Mouse (Mus musculus): Measurements from ENCODE around the gene Lmf1. TPM values are rescaled to one million over a fixed set of nuclear protein-coding genes. Genes with fewer than 3 reads are reported as not detected.

Lmf1 gene
- total RNA-seq, 2 experiments from 2014 or later = 10.7 to 34.0 TPM

DNA sequence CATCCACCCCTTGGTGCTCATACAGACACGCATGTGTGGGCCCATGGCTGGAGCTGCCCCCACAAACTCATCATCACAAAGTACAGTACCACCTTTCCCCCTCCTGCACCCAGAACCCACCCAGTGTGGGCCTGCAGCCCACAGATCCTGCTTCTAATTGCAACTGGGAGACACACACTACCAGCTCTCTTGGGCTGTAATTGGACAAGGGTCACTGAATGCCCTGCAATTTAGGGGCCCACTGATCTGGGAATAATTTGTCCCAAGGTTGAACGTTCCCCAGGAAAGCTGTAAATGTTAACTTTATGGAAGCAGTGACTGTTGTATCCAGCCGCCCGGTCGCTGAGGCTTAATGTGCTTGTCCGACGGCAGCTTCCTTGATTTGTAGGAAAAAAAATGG, 59.1 kb downstream of the Lmf1 start:
- ATAC-seq (replicated peaks; ENCODE audit: poor library complexity, severe bottlenecking) = no peak

DNA sequence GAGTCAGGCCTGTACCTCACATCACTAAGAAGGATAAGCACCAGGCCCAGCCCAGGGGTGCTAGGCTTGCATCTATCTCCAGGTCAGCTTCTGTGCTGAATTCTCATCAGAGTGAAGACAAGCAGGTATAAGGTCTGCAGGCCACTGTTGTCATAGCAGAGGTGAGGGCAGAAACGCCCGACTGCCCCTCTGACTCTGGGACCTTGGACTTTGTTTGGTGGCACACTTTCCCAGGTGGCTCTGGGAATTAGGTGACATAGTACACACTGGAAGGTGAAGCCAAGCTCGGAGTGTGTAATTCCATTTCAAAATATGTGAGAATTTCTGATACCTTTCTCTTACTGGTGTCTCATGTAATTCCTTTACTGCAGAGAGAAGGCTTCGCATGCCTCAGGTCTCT, 59.6 kb downstream of the Lmf1 start:
- no peak for ATAC-seq (replicated peaks; ENCODE audit: poor library complexity, severe bottlenecking)

GRCm38 (mm10) chr17:25640956-25641355, 62.1 kb downstream of the Lmf1 start:
- ATAC-seq (replicated peaks; ENCODE audit: poor library complexity, severe bottlenecking) = no peak

DNA sequence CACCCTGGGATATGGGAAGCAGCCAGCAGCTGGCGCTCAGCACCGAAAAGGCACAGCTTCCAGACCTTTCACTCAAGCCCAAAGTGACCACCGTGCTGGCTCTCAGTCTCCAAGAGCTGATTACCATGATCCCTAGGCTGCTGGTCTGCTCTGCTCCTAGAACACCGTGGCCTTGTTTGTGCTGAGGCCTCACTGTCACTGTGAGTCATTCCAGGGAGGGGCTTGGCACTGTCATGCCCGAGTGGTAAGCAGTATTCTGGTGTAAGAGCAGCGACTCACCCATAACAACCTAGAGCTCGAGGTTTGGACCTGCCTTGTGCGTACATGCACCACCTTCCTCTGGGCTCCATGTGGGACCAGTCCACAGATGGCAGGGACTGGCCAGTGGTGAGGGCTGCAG, 63.1 kb downstream of the Lmf1 start:
- no peak for ATAC-seq (replicated peaks; ENCODE audit: poor library complexity, severe bottlenecking)

- no peak for ATAC-seq (replicated peaks; ENCODE audit: poor library complexity, severe bottlenecking)
Measured at GRCm38 (mm10) chr17:25643517-25644294, 64.8 kb downstream of the Lmf1 start.

GRCm38 (mm10) chr17:25644761-25645160, 65.9 kb downstream of the Lmf1 start:
- ATAC-seq (replicated peaks; ENCODE audit: poor library complexity, severe bottlenecking) = no peak

DNA sequence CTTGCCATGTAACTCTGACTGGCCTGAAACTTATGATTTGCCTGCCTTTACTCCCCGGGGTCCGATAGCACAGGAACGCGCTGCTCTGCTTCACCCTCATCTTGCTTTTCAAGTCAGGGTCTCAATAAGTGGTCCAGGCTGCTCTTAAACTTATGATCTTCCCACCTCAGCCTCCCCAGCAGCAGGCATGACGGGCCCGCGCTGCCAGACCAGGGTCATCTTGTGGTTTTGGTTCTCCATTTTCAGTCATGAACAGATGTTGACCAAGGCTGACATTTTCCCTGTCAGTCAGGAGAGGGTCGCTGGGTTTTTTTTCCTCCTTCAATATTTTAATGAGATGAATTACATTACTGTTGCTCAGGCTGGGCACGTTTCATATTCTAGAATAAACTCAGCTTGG, 66.8 kb downstream of the Lmf1 start:
- ATAC-seq (replicated peaks; ENCODE audit: poor library complexity, severe bottlenecking) = no peak

DNA sequence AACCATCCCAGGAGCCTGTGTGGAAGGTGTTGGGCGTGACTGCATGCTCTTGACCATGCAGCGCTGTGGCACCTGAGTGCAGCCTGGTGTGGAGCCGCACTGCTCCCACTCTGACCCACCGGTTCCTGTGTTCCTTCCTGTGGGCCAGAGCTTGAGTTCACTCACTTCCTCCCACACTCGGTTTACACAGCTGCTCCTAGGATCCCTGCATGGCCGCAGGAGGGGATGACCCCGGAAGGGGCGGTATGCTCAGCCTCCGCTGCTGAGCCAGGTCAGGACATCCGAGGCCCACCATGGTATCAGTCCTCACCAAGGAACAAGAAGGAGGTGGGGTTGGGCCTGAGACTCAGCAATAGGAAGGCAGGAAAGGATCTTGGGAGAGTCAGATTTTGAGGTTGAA, 69.0 kb downstream of the Lmf1 start:
- ATAC-seq (replicated peaks; ENCODE audit: poor library complexity, severe bottlenecking) = no peak

GRCm38 (mm10) chr17:25648678-25649216, 69.9 kb downstream of the Lmf1 start:
- no peak for ATAC-seq (replicated peaks; ENCODE audit: poor library complexity, severe bottlenecking)

- no peak for ATAC-seq (replicated peaks; ENCODE audit: poor library complexity, severe bottlenecking)
Measured at GRCm38 (mm10) chr17:25650726-25651125, 71.8 kb downstream of the Lmf1 start.

DNA sequence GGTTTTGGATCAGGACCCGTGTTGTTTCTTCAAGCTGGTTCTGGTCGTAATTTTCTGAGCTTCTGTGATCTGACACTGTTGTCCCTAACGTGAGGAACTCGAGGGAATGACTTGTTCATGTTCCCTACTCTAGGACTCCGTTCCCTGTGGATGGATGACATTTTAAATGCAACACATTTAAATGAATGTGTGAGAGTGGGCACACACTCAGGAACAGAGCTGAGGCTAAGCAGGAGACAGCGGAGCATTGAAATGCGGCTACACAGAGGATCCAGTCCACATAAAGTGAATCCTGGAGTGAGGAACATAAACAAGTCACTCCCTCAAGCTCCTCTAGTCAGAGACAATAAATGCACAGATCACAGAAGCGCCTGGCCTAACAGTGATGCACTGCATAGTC, 73.4 kb downstream of the Lmf1 start:
- ATAC-seq (replicated peaks; ENCODE audit: poor library complexity, severe bottlenecking) = no peak

GRCm38 (mm10) chr17:25656142-25656825, 77.4 kb downstream of the Lmf1 start:
- ATAC-seq (replicated peaks; ENCODE audit: poor library complexity, severe bottlenecking) = no peak

- ATAC-seq (replicated peaks; ENCODE audit: poor library complexity, severe bottlenecking) = no peak
Measured at GRCm38 (mm10) chr17:25656826-25657189, 77.9 kb downstream of the Lmf1 start.

DNA sequence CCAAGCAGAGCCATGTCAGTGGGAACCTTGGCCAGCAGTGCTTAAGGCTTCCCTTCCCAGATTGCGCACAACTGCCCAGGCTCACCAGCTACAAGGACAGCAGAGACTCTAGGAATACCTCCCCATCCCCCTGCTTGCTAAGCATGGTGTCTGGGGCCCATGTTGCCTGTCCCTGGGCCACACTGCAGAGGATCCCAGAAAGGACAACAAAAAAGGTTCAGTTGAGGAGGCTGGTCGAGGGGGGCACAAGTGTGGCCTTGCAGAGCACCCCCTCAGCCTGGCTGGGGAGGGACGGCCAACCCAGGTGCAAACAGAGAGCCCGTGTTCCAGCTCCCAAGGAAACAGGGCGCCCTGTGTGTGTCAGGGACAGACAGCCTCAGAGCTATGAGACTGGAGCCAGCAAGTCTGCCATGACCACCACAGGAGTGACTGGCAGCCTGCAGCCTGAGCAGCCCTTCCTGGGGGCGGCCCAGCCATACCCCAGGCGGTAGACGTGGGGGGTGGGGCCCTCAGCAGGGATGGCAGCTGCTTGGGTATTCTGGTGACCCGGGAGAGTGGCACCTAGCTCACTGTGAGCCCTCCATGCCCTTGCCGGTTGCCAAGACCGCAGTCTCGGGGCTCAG, 84.4 kb downstream of the Lmf1 start:
- ATAC-seq (replicated peaks; ENCODE audit: poor library complexity, severe bottlenecking) = no peak

DNA sequence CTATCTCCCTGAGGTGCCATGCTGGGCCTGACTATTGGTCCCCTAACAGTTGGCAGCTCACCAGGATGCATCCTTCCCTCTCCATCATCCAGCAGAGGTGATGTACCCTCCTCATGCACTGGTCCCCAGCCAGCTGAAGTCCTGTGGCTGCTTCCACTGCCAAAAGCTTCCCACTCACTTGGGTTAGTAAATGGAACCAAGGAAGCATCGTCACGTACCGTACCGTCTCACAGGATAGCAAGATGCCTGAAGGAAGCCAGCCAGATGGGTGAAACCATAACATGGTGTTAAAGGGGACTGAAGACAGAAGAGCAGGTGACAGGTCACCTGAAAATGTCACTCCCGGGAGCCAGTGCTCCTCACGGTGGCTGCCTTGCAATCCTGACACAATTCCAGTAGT, 86.6 kb downstream of the Lmf1 start:
- no peak for ATAC-seq (replicated peaks; ENCODE audit: poor library complexity, severe bottlenecking)

DNA sequence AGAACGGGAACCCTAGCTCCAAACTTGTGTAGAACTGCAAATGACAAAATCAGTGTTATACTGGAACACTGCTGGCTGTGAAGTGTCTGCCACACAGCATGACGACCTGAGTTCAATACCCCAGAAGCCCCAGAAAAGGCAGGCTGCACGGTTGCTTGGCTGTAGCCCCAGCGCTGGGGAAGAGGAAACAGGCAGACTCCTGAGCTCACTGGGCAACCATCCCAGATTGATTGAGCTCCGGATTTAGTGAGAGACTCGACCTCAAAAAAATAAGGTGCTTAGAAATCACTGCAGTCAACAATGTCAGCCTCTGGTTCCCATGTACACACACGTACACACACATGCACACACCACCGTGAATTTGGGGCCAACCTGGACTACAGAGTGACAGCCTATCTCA, 87.0 kb downstream of the Lmf1 start:
- ATAC-seq (replicated peaks; ENCODE audit: poor library complexity, severe bottlenecking) = no peak

- ATAC-seq (replicated peaks; ENCODE audit: poor library complexity, severe bottlenecking) = no peak
Measured at GRCm38 (mm10) chr17:25668481-25669055, 89.7 kb downstream of the Lmf1 start.

- ATAC-seq (replicated peaks; ENCODE audit: poor library complexity, severe bottlenecking) = no peak
Measured at GRCm38 (mm10) chr17:25672982-25673381, 94.1 kb downstream of the Lmf1 start.

DNA sequence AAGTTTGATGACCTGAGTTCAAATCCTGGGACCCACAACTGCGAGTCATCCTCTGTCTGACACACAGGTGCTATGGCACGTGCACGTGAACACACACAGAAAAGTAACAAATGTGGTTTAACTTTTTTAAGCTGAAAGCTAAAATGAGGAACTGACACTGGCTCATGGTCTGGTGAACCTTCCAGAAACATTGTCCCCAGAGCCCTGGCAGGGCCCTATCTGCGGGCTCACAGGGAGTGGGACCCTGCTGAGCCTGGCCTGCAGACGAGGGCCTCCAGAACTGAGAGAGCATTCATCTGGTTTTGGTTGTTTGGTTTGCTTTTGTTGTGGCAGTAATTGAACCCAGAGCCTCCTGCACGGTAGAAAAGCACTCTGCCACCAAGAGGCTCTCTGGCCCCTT, 99.1 kb downstream of the Lmf1 start:
- peak; percentile 53; the same call in 1 of the 2 replicates for ATAC-seq (replicated peaks; ENCODE audit: poor library complexity, severe bottlenecking)

DNA sequence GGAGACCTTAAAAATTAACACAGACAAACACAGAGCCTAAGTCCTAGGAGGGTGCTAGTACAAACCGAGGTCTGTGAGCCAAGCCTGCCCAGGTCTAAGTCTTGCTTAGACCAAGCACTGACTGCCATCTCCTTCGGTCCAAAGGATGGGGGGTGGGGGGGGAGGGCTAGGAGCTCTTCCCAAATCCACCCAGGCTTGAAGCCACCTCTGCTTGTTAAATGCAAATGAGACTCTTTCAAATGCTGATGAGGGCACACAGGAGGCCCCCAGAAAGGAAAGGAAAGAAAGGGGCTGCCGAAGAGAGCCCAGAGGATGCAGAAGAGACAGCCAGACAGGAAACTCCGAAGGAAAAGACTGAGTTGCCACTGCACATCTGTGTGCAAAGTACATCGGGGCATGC, 100.9 kb downstream of the Lmf1 start:
- no peak for ATAC-seq (replicated peaks; ENCODE audit: poor library complexity, severe bottlenecking)

DNA sequence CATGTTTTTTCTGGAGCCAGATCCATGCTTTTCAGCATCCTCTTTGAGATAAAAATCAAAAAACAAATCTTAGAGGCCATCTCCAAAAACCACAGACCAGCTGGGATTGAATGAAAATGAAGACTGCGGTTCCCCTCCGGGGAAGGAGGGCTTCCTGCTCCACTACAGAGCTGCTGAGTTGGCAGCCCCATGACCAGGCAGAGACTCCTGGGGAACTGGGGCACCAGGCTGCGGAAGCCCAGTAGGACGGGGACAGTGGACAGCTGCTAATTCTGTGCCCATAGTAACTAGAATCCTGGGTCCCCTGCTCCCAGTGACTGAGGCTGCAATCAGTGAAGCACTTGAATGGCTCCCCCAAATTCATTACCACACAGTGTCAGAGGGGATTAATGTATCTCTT, 102.8 kb downstream of the Lmf1 start:
- no peak for ATAC-seq (replicated peaks; ENCODE audit: poor library complexity, severe bottlenecking)
